Mouse (Mus musculus) urinary bladder, postnatal 14 days (tissue): ENCODE measurements at regions not wholly inside any gene's neighbourhood (a gene's known extent, or its start where the extent isn't known, plus 50 kb on each side); places are given as distances from the start of the nearest gene placed in this dataset.

Source experiments
- DNase-seq: peaks from one replicate; pipeline ENCODE4 v3.0.0; 2021; ENCODE audit warnings: low spot score

GRCm38 (mm10) chr12:77179138-77179537, 58.8 kb upstream of the Fut8 start:
- DNase-seq = no peak

GRCm38 (mm10) chr12:77177811-77178578, 59.9 kb upstream of the Fut8 start:
- DNase-seq = no peak

- no peak for DNase-seq
Measured at GRCm38 (mm10) chr12:77177303-77177702, 60.6 kb upstream of the Fut8 start.

- no peak for DNase-seq
Measured at GRCm38 (mm10) chr12:77174032-77174431, 63.9 kb upstream of the Fut8 start.

- no peak for DNase-seq
Measured at GRCm38 (mm10) chr12:77172540-77172939, 65.4 kb upstream of the Fut8 start.

GRCm38 (mm10) chr12:77170257-77170656, 67.7 kb upstream of the Fut8 start:
- no peak for DNase-seq

- no peak for DNase-seq
Measured at GRCm38 (mm10) chr12:77168367-77168766, 69.6 kb upstream of the Fut8 start.

GRCm38 (mm10) chr12:77156698-77157097, 81.2 kb upstream of the Fut8 start:
- DNase-seq = no peak

GRCm38 (mm10) chr12:77155626-77156025, 82.3 kb upstream of the Fut8 start:
- DNase-seq = no peak

GRCm38 (mm10) chr12:77151471-77151870, 86.5 kb upstream of the Fut8 start:
- DNase-seq = no peak

GRCm38 (mm10) chr12:77149835-77150234, 88.1 kb upstream of the Fut8 start:
- no peak for DNase-seq

GRCm38 (mm10) chr12:77148146-77148545, 89.8 kb upstream of the Fut8 start:
- DNase-seq = no peak

- DNase-seq = no peak
Measured at GRCm38 (mm10) chr12:77143958-77144357, 94.0 kb upstream of the Fut8 start.

GRCm38 (mm10) chr12:77143521-77143920, 94.4 kb upstream of the Fut8 start:
- DNase-seq = no peak

GRCm38 (mm10) chr12:77143105-77143504, 94.8 kb upstream of the Fut8 start:
- no peak for DNase-seq

- DNase-seq = no peak
Measured at GRCm38 (mm10) chr12:77142224-77142623, 95.7 kb upstream of the Fut8 start.

GRCm38 (mm10) chr12:77141260-77142201, 96.4 kb upstream of the Fut8 start:
- no peak for DNase-seq

- DNase-seq = no peak
Measured at GRCm38 (mm10) chr12:77140656-77141055, 97.3 kb upstream of the Fut8 start.

GRCm38 (mm10) chr12:77140141-77140540, 97.8 kb upstream of the Fut8 start:
- no peak for DNase-seq

GRCm38 (mm10) chr12:77139718-77140117, 98.2 kb upstream of the Fut8 start:
- no peak for DNase-seq

- DNase-seq = no peak
Measured at GRCm38 (mm10) chr12:77138506-77139201, 99.3 kb upstream of the Fut8 start.

GRCm38 (mm10) chr12:77137291-77137830, 100.6 kb upstream of the Fut8 start:
- no peak for DNase-seq
